Mouse (Mus musculus): ENCODE measurements around the gene Dusp3.

DNA sequence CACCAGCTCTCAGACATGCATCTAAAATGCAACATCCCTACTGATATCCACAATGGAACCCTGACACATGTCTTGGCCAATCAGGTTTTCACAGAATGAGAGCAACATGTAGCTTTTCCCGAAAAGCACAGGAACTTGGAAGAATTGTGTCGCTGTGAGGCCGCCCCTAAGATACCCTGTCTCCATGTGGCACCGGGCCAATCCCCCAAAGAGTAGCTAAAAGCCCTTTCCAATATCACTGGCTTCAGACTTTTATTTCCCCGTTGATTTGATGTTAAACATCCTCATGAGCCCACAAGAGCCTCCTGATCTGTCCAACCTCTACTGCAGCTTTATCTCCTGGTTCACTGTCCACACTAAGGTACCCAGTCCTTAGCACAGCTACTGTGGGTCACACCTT lies 19.9 kb upstream of the Dusp3 start:
- TF ChIP-seq MYOD1 (IDR thresholded peaks at IDR 0.05; ENCODE audit: control insufficient read depth, insufficient read length, low read depth) (no peak), MAX (IDR thresholded peaks at IDR 0.05) (no peak), CTCF (IDR thresholded peaks at IDR 0.05; ENCODE audit: control insufficient read depth, insufficient read depth, insufficient read length) (no peak), USF1 (IDR thresholded peaks at IDR 0.05; ENCODE audit: low read depth) (no peak), FOSL1 (IDR thresholded peaks at IDR 0.05; ENCODE audit: insufficient read depth, low read length, poor library complexity, severe bottlenecking) (no peak), MYOG (IDR thresholded peaks at IDR 0.05; ENCODE audit: control insufficient read depth, extremely low read depth, insufficient read length) (no peak), CEBPB (IDR thresholded peaks at IDR 0.05; ENCODE audit: low read depth) (no peak)
